Mouse (Mus musculus) heart, embryonic 12.5 days (tissue): ENCODE data around the gene Fank1. TPM values are rescaled to one million over a fixed set of nuclear protein-coding genes. Genes with fewer than 3 reads are reported as not detected.

Experiments
- ATAC-seq: fragments of 200-750 bp; cut with Nextera tagmentation; 2 replicates; pipeline ENCODE4 v1.8.0; 2017; ENCODE audit warnings: moderate TSS enrichment, moderate library complexity; ENCODE audit not compliant: insufficient number of reproducible peaks, low FRiP score
- H3K27ac ChIP-seq: fragments of 300-500 bp; sonication (generic); 2 replicates; pipeline ENCODE4 v1.5.1; 2016; ENCODE audit warnings: mild to moderate bottlenecking, moderate library complexity; ENCODE audit not compliant: poor library complexity, severe bottlenecking
- H3K27me3 ChIP-seq: fragments of 300-500 bp; sonication (generic); replicated peaks from 2 replicates; pipeline ENCODE4 v1.6.1; 2016; ENCODE audit warnings: mild to moderate bottlenecking, moderate library complexity
- H3K36me3 ChIP-seq: fragments of 300-500 bp; sonication (generic); 2 replicates; pipeline ENCODE4 v1.6.1; 2016; ENCODE audit warnings: mild to moderate bottlenecking, moderate library complexity
- H3K4me1 ChIP-seq: fragments of 300-500 bp; sonication (generic); replicated peaks from 2 replicates; pipeline ENCODE4 v1.6.1; 2016; ENCODE audit warnings: mild to moderate bottlenecking
- H3K4me2 ChIP-seq: fragments of 300-500 bp; sonication (generic); 2 replicates; pipeline ENCODE4 v1.6.1; 2016; ENCODE audit warnings: mild to moderate bottlenecking, moderate library complexity
- H3K4me3 ChIP-seq: fragments of 300-500 bp; sonication (generic); 2 replicates; pipeline ENCODE4 v1.5.1; 2016; ENCODE audit warnings: mild to moderate bottlenecking
- H3K9ac ChIP-seq: fragments of 300-500 bp; sonication (generic); 2 replicates; pipeline ENCODE4 v1.6.1; 2016; ENCODE audit warnings: mild to moderate bottlenecking, moderate library complexity
- H3K9me3 ChIP-seq: fragments of 300-500 bp; sonication (generic); replicated peaks from 2 replicates; pipeline ENCODE4 v1.6.1; 2016; ENCODE audit warnings: mild to moderate bottlenecking, moderate library complexity
- WGBS: fragments of 180-500 bp; shearing (Covaris S2); methylation state at CpG from one replicate; pipeline ENCODE4 v1.1.7; 2016; 5-methylcytosine and 5-hydroxymethylcytosine counted together
- polyA plus RNA-seq: library from polyadenylated mRNA; unstranded; fragments of >200 nt; fragmentation: Nextera tagmentation; extraction: Ambion mirVana; gene quantifications from 2 replicates; pipeline ENCODE4 v1.2.1, GENCODE M21; 2016

Fank1 gene
- polyA plus RNA-seq, 1 experiment from 2014 or later, result not detected

DNA sequence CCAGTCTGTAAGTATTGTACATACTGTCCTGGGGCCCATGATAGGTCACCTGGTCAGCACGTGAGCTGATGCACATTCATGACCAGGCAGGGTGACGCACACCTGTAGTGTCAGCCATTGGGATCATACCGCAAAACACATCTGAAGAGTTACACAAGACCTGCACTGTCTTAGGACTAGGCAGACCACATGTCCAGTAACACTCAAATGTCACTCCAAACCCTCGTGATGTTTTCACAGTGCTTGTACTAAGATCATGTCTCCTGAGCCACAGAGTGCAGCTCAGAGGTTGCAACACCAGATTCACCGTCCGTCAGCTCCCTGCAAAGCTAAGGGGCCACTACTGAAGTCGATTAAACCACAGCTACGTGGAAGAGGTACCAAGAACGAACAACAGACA is 114.6 kb downstream of the Fank1 start:
- Histone ChIP-seq H3K4me3 (no peak overlapping the region), H3K4me1 (peaks cover 13% of the 10 kb centered on the region; the same call in 1 of the 2 replicates), H3K9ac (no peak overlapping the region), H3K4me2 (no peak overlapping the region), H3K36me3 (no peaks in the 10 kb centered on the region), H3K27me3 (no peaks in the 10 kb centered on the region), H3K27ac (no peak overlapping the region), H3K9me3 (no peaks in the 10 kb centered on the region)
- WGBS, result 74% methylated on average over 9 of the region's 9 CpGs
- no peak for ATAC-seq

DNA sequence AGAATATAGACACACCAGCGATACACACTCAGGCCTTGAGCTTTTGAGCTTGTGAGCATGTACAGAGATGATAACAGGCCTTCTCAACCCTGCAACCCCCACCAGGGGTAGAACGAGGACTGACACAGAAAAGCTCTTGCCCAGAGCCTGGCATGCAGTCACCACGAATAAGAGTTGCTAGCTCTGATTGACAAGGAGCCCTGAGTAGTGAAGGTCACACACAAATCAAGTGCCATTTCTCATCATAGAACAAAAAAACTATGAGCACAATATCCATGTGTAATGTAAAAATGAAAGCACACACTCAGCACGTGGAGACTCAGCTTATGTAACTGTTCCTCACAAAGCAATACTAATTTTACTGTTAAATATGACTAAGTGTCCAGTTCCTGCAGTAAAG is 115.1 kb downstream of the Fank1 start:
- H3K36me3 ChIP-seq, result no peaks in the 10 kb centered on the region
- no peak overlapping the region for H3K4me3 ChIP-seq
- no peak overlapping the region for H3K4me2 ChIP-seq
- ATAC-seq, result no peak
- no peaks in the 10 kb centered on the region for H3K27me3 ChIP-seq
- 41% methylated on average over 4 of the region's 4 CpGs for WGBS
- H3K9me3 ChIP-seq, result no peaks in the 10 kb centered on the region
- H3K4me1 ChIP-seq, result peaks cover 13% of the 10 kb centered on the region; the same call in 1 of the 2 replicates
- H3K9ac ChIP-seq, result no peak overlapping the region
- H3K27ac ChIP-seq, result no peak overlapping the region

DNA sequence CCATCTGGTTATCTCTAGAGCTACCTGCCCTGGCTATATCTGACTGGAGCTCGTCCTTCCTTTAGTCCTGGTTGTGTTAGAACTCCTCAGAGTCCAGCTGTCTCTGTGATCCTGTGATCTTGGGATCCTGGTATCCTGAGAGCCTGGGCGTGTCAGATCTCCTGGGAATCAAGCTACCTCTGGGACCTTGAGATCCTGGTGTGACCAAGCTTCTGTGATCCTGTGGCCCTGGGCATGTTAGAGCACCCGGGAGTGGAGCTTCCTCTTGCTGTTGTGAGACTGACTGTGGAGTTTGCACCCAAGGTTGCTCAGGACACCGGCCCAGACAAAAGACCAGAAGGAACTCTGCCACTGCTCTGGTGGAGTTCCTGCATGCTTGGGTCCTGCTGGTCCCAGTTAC is 122.7 kb downstream of the Fank1 start:
- H3K27ac ChIP-seq, result no peak overlapping the region
- H3K4me3 ChIP-seq, result no peak overlapping the region
- no peak for ATAC-seq
- H3K4me2 ChIP-seq, result no peak overlapping the region
- WGBS, result 75% methylated on average over 4 of the region's 4 CpGs
- no peak overlapping the region for H3K9ac ChIP-seq
- no peaks in the 10 kb centered on the region for H3K36me3 ChIP-seq
- no peaks in the 10 kb centered on the region for H3K27me3 ChIP-seq
- peaks cover 9% of the 10 kb centered on the region; the same call in 1 of the 2 replicates for H3K4me1 ChIP-seq
- H3K9me3 ChIP-seq, result no peaks in the 10 kb centered on the region

DNA sequence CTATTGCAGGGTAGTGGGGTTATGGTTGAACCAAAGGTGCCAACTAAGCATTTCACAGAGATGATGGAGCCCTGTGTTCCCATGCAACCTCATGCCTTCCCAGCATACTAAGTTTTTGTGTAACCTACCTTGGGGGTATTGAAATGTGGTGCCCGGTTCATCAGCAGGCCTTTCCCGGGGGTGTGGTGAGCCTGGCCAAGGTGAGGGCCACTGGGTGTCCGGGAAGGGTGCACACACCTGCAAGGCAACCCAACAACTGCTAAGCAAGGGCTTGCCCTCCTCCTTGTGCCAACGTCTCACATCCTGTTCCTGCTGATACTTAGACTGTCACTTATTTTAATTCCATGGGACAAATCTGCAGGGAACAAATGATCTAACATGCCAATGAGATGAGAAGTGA is 132.3 kb downstream of the Fank1 start:
- no peak overlapping the region for H3K9ac ChIP-seq
- ATAC-seq, result no peak
- no peaks in the 10 kb centered on the region for H3K9me3 ChIP-seq
- no peaks in the 10 kb centered on the region for H3K36me3 ChIP-seq
- no peak overlapping the region for H3K27ac ChIP-seq
- H3K4me2 ChIP-seq, result no peak overlapping the region
- no peaks in the 10 kb centered on the region for H3K4me1 ChIP-seq
- 79% methylated on average over 4 of the region's 4 CpGs for WGBS
- H3K4me3 ChIP-seq, result no peak overlapping the region
- no peaks in the 10 kb centered on the region for H3K27me3 ChIP-seq

DNA sequence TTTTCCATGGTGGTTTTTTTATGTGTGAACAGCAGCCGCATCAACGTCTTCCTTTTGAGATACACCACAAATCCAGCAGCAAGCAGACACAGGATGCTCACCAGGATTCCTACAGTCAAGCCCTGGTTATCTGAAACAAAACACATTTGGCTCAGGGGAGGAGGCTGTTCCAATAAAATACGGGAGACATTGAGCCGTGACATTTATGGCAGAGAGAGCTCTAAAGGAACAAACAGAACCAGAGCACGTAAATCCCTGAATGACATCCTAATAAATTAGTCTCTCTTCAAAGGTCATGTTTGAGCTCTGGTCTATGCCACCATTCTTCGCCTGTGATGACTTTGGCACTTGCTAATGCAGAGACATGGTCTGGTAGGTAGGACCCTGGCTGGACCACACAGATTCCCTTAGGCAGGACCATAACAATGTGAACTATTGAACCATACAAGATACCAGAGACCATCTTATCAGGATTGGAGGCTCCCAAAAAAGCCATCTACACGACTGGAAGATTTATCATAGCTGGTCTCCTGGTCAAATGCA is 133.2 kb downstream of the Fank1 start:
- H3K4me3 ChIP-seq, result no peak overlapping the region
- no peaks in the 10 kb centered on the region for H3K9me3 ChIP-seq
- H3K27ac ChIP-seq, result no peak overlapping the region
- 62% methylated on average over 7 of the region's 7 CpGs for WGBS
- H3K9ac ChIP-seq, result no peak overlapping the region
- no peak overlapping the region for H3K4me2 ChIP-seq
- no peaks in the 10 kb centered on the region for H3K27me3 ChIP-seq
- H3K4me1 ChIP-seq, result no peaks in the 10 kb centered on the region
- H3K36me3 ChIP-seq, result no peaks in the 10 kb centered on the region
- ATAC-seq, result no peak

DNA sequence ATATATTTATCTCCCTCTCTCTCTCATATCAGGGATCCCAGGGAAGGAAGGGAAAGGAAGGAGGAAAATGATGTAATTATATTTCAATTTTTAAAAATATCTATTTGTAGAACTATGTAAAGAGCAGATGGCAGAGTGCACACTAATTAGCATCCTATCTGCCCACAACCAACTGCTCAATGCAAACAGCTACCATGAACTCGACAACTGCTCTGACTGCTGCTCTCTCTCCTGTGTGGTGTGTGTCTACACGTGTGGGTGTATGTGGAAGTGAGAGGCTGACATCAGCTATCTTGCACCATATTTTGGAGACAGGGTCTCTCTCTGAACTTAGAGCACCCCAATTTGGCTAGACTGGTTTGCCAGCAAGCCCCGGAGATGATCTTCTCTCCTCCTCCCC is 135.2 kb downstream of the Fank1 start:
- H3K4me2 ChIP-seq, result no peak overlapping the region
- H3K36me3 ChIP-seq, result no peaks in the 10 kb centered on the region
- H3K27me3 ChIP-seq, result no peaks in the 10 kb centered on the region
- 83% methylated on average over 3 of the region's 3 CpGs for WGBS
- no peak for ATAC-seq
- no peak overlapping the region for H3K27ac ChIP-seq
- no peaks in the 10 kb centered on the region for H3K4me1 ChIP-seq
- no peak overlapping the region for H3K9ac ChIP-seq
- no peaks in the 10 kb centered on the region for H3K9me3 ChIP-seq
- no peak overlapping the region for H3K4me3 ChIP-seq

DNA sequence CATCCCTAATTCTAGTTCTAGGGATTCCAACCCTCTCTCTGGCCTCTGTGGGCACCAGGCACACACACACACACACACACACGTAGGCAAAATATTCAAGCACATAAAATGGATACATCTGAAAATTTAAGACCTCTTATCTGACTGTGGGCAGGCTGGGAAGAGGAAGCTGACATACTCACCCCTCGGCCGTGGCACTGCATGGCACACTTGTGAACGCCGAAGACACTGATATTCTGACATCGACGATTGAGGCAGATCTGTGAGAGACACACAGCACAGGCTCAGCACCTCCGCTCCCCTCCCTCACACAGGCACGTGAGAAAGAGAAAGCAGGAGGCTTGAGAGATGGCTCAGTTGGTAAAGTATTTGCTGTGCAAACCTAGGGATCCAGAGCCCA is 139.6 kb downstream of the Fank1 start:
- WGBS, result 80% methylated on average over 9 of the region's 9 CpGs
- Histone ChIP-seq H3K27ac (no peak overlapping the region), H3K4me1 (no peaks in the 10 kb centered on the region), H3K9me3 (no peaks in the 10 kb centered on the region), H3K4me2 (no peak overlapping the region), H3K9ac (no peak overlapping the region), H3K4me3 (no peak overlapping the region), H3K27me3 (no peaks in the 10 kb centered on the region), H3K36me3 (no peaks in the 10 kb centered on the region)
- ATAC-seq, result no peak

DNA sequence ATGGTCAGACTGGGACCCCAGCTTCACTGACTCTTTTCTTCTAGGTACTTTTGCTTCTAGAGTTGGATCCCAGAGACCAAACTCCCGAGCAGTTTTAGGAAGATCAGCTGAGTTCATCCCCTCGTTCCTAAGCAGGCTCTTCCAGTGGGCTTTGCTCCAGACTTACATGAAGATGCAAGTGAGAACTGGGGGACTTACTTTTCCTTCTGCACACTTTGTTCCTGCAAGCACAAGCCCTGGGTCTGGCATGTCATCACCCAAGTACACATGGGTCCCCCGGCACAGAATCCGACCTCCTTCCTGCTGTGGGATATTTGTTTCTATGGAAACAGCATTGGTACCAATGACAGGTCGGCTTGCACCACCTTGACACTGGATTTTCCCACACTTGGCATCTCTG is 142.6 kb downstream of the Fank1 start:
- Histone ChIP-seq H3K4me3 (no peak overlapping the region), H3K9me3 (no peaks in the 10 kb centered on the region), H3K4me1 (peaks cover 7% of the 10 kb centered on the region), H3K36me3 (no peaks in the 10 kb centered on the region), H3K4me2 (no peak overlapping the region), H3K27me3 (no peaks in the 10 kb centered on the region), H3K27ac (no peak overlapping the region), H3K9ac (no peak overlapping the region)
- no peak for ATAC-seq
- WGBS, result 71% methylated on average over 5 of the region's 5 CpGs

DNA sequence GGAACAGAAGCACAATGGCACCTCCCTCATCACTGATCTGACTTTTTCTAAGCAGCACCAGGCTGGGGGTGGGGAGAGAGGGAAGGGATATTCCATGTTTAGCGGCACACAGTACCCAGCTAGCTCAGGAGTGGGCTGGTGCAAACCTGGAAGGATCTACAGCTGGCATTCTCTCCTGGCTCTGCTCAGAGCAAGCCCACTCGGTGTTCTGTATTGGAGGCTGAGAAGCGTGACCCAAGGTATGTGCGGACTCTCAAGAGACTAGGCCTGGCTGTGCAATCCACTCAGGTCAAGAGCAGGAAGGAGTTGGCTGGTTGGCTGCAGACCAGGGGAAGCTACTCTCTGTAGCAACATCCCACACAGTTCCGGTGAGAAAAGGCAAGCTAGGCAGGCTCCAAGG is 143.3 kb downstream of the Fank1 start:
- H3K36me3 ChIP-seq, result no peaks in the 10 kb centered on the region
- 69% methylated on average over 5 of the region's 5 CpGs for WGBS
- H3K27me3 ChIP-seq, result no peaks in the 10 kb centered on the region
- no peak overlapping the region for H3K4me2 ChIP-seq
- no peak for ATAC-seq
- no peaks in the 10 kb centered on the region for H3K9me3 ChIP-seq
- H3K4me1 ChIP-seq, result peaks cover 9% of the 10 kb centered on the region
- no peak overlapping the region for H3K4me3 ChIP-seq
- H3K27ac ChIP-seq, result no peak overlapping the region
- H3K9ac ChIP-seq, result no peak overlapping the region

DNA sequence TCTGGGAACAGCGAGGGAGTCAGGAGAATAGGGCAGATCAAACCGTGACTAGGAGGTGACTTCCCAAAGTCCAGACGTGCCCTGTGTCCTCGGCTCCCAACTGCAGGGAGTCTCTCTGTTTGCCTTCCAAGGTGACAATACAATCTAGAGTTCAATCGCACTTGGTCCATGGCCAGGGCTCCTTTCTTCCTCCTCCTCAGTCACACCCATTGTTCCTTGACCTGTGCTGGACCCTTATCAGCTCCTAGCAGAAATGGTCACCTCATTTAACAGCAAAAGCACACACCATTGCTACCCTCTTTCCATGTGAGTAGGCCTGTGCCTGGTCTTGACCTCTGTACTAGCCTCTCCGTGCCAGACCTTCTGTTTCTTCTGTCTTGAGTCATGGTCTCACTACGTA is 144.1 kb downstream of the Fank1 start:
- 68% methylated on average over 7 of the region's 7 CpGs for WGBS

DNA sequence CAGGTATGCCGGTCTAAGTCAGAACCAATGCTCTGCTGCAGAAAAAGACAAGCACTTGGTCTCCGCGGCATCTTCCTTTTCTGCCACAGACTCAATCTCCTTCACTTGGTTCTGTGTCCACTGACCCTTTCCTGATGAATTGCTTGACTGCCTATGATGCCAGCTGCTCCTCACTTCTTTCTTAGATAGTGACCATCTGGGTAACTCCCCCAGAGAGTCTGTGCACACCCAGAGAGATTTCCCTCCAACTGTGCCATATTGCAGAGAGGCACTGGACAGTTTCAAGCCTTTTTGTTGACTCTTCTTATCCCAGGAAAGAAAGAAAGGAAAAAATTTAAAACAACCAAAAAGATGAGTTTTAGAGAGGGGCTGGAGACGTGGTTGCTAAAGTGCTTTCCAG is 144.6 kb downstream of the Fank1 start:
- Histone ChIP-seq H3K27me3 (no peaks in the 10 kb centered on the region), H3K4me3 (no peak overlapping the region), H3K9ac (no peak overlapping the region), H3K9me3 (no peaks in the 10 kb centered on the region), H3K36me3 (no peaks in the 10 kb centered on the region), H3K4me2 (no peak overlapping the region), H3K27ac (no peak overlapping the region), H3K4me1 (peaks cover 9% of the 10 kb centered on the region)
- no peak for ATAC-seq
- 90% methylated on average over 4 of the region's 4 CpGs for WGBS

More for the DNA sequence above, 144.1 kb downstream of the Fank1 start:
- Histone ChIP-seq H3K27ac (no peak overlapping the region), H3K27me3 (no peaks in the 10 kb centered on the region), H3K4me3 (no peak overlapping the region), H3K9ac (no peak overlapping the region), H3K4me1 (peaks cover 9% of the 10 kb centered on the region), H3K9me3 (no peaks in the 10 kb centered on the region), H3K36me3 (no peaks in the 10 kb centered on the region), H3K4me2 (no peak overlapping the region)
- no peak for ATAC-seq

DNA sequence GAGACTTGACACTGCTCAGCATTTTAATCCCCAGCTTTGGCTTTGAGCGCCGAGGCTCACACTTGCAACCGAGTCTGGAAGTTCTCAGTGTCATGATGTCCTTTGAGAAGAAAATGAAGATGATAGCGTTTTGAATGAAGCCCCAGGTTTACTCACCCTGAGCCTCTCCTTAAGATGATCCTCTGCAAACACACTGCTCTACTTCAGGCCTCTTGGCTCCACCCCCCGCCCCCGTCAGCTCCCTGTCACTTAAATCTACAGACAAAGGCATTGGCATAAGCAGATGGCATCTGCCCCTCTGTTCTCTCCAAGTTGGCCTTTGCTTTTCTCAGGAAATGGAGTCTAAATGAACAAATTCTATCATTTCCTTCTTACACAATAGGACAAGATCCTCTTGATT is 147.3 kb downstream of the Fank1 start:
- Histone ChIP-seq H3K27me3 (no peaks in the 10 kb centered on the region), H3K9ac (no peak overlapping the region), H3K27ac (no peak overlapping the region), H3K4me1 (peaks cover 9% of the 10 kb centered on the region), H3K4me3 (no peak overlapping the region), H3K36me3 (no peaks in the 10 kb centered on the region), H3K9me3 (no peaks in the 10 kb centered on the region), H3K4me2 (no peak overlapping the region)
- ATAC-seq, result no peak
- WGBS, result 34% methylated on average over 6 of the region's 6 CpGs
